Mouse (Mus musculus) urinary bladder, adult 18-20 months (tissue): ENCODE measurements at regions not wholly inside any gene's neighbourhood (a gene's known extent, or its start where the extent isn't known, plus 50 kb on each side); places are given as distances from the start of the nearest gene placed in this dataset.

Source experiments
- DNase-seq, 2 experiments: peaks; one replicate each; pipeline ENCODE4 v3.0.0; 2022; ENCODE audit warnings: low spot score in 2 of 2, mixed read lengths in 2 of 2

- no peak for DNase-seq
These were observed 91.4 kb upstream of the Wscd1 start for GRCm38 (mm10) chr11:71658346-71658745.

DNA sequence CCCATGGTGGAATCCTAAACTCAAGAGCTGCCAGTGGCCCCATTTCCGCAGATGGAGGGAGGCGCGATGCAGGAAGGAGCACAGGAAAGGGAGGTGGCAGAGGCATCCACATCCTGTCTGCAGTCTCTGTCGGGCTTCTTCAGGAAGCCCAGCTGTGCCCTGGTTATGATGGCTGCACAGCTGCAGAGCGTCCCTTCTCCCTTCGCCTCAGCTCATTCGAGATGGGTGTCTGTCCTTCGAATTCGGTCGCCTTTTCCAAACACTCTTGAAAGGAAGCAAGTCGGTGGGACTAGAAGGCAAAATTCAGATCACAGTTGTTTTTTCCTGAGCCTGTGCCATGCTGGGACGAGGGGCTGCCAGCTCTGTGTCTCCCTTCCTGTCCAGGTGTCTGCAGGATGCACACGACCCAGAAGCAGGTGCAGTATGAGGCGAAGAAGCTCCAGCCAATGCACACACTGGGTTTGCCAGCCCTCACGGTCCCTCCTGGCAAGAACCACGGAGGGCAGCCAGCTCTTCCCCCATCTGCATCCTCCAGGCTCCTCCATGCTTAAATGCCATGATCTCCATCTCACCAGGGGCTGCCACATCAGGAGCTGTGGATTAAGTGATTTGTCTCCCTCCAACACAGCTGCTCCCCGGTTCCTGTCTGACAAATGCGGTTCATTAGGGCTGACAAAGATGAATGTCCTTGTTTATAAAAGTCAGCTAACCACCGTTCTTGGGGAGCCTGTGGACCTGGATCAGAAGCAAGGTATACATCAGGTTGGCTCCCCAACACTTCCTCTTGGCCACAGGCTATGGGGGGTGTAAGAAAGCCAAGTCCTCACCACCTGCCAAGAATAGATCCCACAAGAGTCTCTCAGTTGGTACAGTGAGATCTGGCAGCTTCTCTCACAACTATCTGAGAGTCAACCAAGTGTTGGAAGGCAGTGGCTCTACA, 79.3 kb upstream of the Wscd1 start:
- DNase-seq: no peak

DNA sequence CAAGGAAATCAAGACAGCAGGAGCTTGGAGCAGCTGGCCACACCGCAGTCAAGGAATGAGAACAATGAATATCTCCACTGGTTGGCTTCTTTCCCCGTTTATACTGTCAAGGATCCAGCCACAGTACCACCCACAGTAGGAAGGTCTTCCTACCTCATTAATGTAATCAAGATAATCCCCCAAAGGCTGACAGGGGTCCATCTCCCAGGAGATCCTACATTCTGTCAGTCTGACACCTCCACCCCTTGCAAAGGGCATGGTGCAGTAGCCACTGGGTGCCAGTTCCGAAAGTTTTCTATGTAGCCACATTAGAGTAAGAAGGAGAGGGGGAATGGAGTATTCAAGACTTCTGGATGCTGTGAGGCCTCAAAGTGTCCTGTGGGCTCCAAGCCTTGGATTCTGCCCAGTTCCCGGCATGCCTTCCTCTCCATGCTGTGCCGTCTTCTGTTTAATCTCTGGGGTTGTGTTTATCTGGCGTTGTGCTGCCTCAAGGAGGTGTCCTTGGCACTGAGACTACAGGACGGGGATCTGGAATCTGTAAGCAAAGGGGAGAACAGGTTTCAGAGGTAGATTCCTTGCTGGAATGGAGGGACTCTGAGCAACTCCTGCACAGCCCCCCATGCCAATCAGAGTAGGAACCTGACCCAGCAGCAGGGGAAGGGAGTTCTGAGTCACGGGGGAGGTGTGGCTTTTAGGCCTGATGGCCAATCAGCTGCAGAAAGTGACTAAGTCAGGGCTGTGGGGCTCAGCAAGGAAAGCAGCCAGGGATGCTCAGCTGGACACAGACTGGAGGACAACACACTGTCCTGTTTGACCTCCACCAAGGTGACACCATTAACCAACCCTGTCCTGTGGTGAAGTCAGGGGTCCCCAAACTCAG, 77.3 kb upstream of the Wscd1 start:
- DNase-seq: no peak

DNA sequence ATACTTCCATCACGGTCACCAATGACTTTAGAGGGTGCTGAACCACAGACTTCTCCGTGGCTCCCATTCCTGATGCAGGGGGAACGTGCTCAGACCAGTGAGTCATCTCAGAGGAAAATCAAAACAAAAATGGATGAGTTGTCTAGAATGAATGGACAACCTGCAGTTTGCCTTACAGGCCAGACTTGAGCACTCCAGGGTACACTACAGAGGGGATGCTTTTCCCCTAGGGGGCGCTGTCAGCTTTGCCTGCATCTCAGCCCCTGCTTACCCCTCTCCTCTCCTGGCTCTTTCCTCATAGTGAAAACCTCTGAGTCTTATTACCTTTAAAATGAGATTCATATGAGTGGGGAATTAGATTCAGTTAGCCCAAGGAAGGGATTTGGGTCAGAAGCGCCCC, 75.4 kb upstream of the Wscd1 start:
- peak in 1 of 2 experiments; percentile 1 for DNase-seq

GRCm38 (mm10) chr11:71675714-71676313, 73.9 kb upstream of the Wscd1 start:
- DNase-seq: no peak

DNA sequence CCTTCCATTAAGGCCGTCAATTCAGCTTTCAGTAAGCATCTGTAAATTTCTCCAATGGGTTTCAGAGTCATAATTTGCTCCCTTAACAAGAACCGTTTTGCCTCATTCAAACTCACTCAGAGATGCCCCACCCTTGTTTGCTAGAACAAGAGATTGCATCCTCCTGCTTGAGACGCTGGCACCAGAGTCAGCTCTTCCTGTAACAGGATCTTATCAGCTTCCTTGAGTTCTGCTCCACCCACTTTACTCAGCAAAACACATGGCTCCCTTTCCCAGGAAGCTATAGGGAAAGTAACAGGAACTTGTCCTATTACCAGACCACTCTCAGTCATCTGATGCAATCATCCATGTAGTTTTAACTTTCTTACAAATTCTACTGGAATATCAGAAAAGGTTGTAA, 52.7 kb upstream of the Wscd1 start:
- no peak for DNase-seq

- DNase-seq: no peak
These were observed 50.9 kb upstream of the Wscd1 start for GRCm38 (mm10) chr11:71698836-71699235.
